Mouse (Mus musculus) limb, embryonic 10.5 days (tissue): ENCODE results near the gene Spdl1. TPM values are rescaled to one million over a fixed set of nuclear protein-coding genes. Genes with fewer than 3 reads are reported as not detected.

Source experiments
- DNase-seq: peaks from one replicate; pipeline ENCODE4 v3.0.0-alpha.2; 2017; ENCODE audit warnings: low spot score
- H3K27ac ChIP-seq: fragments of 300-500 bp; sonication (generic); 2 replicates; pipeline ENCODE4 v1.5.1; 2016; ENCODE audit warnings: mild to moderate bottlenecking
- H3K27me3 ChIP-seq: fragments of 300-500 bp; sonication (generic); 2 replicates; pipeline ENCODE4 v1.6.1; 2016; ENCODE audit warnings: low read depth, mild to moderate bottlenecking; ENCODE audit not compliant: poor library complexity, severe bottlenecking
- H3K36me3 ChIP-seq: fragments of 300-500 bp; sonication (generic); 2 replicates; pipeline ENCODE4 v1.6.1; 2016; ENCODE audit warnings: mild to moderate bottlenecking, moderate library complexity
- H3K4me1 ChIP-seq: fragments of 300-500 bp; sonication (generic); 2 replicates; pipeline ENCODE4 v1.6.1; 2016
- H3K4me3 ChIP-seq: fragments of 300-500 bp; sonication (generic); 2 replicates; pipeline ENCODE4 v1.5.1; 2016; ENCODE audit warnings: mild to moderate bottlenecking, moderate library complexity
- H3K9me3 ChIP-seq: fragments of 300-500 bp; sonication (generic); replicated peaks from 2 replicates; pipeline ENCODE4 v1.6.1; 2016; ENCODE audit warnings: mild to moderate bottlenecking
- WGBS: fragments of 180-500 bp; shearing (Covaris S2); methylation state at CpG from one replicate; pipeline ENCODE4 v1.1.7; 2016; 5-methylcytosine and 5-hydroxymethylcytosine counted together
- polyA plus RNA-seq: library from polyadenylated mRNA; unstranded; fragments of >200 nt; fragmentation: Nextera tagmentation; extraction: Ambion mirVana; gene quantifications from 2 replicates; pipeline ENCODE4 v1.2.1, GENCODE M21; 2016

The Spdl1 gene
- polyA plus RNA-seq, 1 experiment from 2014 or later, result 33.9 TPM

- Histone ChIP-seq H3K4me1 (peaks cover 4% of the 10 kb centered on the region; the same call in 1 of the 2 replicates), H3K4me3 (no peak overlapping the region), H3K9me3 (no peaks in the 10 kb centered on the region), H3K27me3 (no peaks in the 10 kb centered on the region), H3K27ac (no peak overlapping the region), H3K36me3 (no peaks in the 10 kb centered on the region)
- no peak for DNase-seq
Observed at GRCm38 (mm10) chr11:34784864-34785263, 48.6 kb downstream of the Spdl1 start.

DNA sequence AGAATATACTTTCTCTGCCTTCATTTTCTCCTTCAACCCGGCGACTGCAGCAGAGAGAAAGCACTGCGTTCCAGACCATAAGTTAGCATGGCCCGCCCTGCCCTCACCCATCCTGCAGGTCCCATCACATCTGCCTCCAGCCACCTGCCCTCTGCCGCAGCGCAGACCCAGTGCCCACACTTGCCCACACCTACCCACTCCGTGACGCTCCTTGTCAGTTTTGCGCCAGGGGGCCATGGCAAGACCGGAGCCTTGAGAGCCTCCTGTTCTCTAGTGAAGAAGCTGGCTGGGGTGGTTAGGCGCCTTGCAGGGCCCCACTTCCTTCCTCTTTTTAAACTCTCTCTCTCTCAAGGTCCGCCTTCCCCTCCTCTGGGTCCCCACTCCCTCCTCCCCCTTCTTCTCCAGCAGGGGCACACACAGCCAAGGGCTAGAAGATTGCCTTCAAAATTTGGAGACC lies 49.8 kb downstream of the Spdl1 start, which contains the start of gene Dock2:
Dock2 (minus strand) TSS at position 306 of the 457 bp plus-strand sequence.
- 92% methylated on average over 12 of the region's 12 CpGs for WGBS
- H3K36me3 ChIP-seq, result no peaks in the 10 kb centered on the region
- no peaks in the 10 kb centered on the region for H3K9me3 ChIP-seq
- H3K4me3 ChIP-seq, result no peak within 1 kb of the TSS
- H3K27ac ChIP-seq, result no peak within 1 kb of the TSS
- DNase-seq, result no peak
- no peaks in the 10 kb centered on the region for H3K27me3 ChIP-seq
- peaks cover 4% of the 10 kb centered on the region; the same call in 1 of the 2 replicates for H3K4me1 ChIP-seq

DNA sequence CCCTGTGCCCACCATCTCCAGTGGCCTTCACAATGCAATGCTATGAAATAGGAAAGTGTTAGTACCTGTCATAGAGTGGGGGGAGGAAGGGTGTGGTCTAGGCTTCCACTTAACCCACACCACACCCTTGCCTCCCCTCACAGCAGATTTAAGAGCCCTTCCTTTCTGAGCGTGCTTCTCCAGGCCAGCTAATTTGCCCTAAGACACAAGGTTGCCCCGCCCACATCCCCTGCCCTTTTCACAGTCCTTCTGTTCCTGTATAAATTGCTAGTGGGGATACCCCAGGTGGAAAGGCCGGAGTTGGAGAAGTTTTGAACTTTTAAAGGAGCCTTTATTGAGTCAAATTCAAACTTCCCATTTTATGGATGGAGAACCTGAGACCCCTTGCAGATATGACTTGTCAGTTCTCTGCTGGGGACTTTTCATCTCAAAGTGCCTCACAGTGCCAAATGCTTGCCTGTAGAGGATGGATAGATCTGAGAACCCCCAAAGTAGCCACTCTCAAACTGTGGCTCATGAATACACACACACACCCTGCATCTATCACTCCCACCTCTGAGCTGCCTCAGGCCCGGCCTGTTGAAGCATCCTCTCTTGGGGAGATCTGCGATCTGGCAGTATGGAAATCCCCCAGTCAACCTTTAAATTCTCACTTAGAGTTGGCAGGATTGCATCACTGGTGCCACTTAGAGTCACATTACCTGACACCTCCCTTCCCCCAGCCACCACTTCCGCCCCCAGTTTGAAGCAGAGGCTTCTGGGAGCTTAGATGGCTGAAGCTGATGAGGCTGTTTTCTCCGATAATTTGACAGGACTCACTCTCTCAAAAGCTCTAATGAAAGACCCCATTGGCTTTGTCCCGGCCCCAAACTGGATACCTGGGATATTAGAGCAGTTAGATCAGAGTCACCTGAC lies 50.7 kb downstream of the Spdl1 start:
- DNase-seq, result no peak
- Histone ChIP-seq H3K4me3 (no peak overlapping the region), H3K27ac (no peak overlapping the region), H3K27me3 (no peaks in the 10 kb centered on the region), H3K36me3 (no peaks in the 10 kb centered on the region), H3K4me1 (peaks cover 4% of the 10 kb centered on the region; the same call in 1 of the 2 replicates), H3K9me3 (no peaks in the 10 kb centered on the region)
- whole genome bisulfite sequencing, result 76% methylated on average over 8 of the region's 8 CpGs

GRCm38 (mm10) chr11:34780786-34781185 lies 52.7 kb downstream of the Spdl1 start:
- no peak overlapping the region for H3K27ac ChIP-seq
- no peaks in the 10 kb centered on the region for H3K9me3 ChIP-seq
- no peak overlapping the region for H3K4me3 ChIP-seq
- 85% methylated on average over 2 of the region's 2 CpGs for WGBS
- no peaks in the 10 kb centered on the region for H3K36me3 ChIP-seq
- H3K4me1 ChIP-seq, result peaks cover 4% of the 10 kb centered on the region; the same call in 1 of the 2 replicates
- no peak for DNase-seq
- H3K27me3 ChIP-seq, result no peaks in the 10 kb centered on the region

GRCm38 (mm10) chr11:34779966-34780365 lies 53.5 kb downstream of the Spdl1 start:
- H3K4me3 ChIP-seq, result no peak overlapping the region
- no peaks in the 10 kb centered on the region for H3K36me3 ChIP-seq
- no peak for DNase-seq
- H3K27ac ChIP-seq, result no peak overlapping the region
- 89% methylated on average over 4 of the region's 4 CpGs for WGBS
- peaks cover 4% of the 10 kb centered on the region; the same call in 1 of the 2 replicates for H3K4me1 ChIP-seq
- H3K9me3 ChIP-seq, result no peaks in the 10 kb centered on the region
- no peaks in the 10 kb centered on the region for H3K27me3 ChIP-seq

DNA sequence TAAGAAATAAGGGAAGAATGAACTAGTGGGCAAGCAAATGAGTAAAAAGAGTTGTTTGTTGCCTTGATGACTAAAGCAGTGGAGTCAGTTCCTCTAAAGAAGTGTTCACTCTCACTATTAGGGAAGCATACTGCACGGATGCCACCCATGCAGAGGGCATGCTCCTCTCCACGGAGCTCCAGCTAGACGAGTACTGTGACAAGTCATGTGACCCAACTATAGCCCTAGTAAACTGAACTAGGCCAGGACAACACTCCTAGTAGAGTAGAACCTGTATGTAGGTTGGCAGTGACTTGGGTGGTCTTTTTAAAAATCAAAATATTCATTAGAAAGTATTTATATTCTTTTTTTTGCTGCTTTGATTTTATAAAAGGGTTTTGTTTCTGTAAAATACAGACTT lies 55.1 kb downstream of the Spdl1 start:
- Histone ChIP-seq H3K4me3 (no peak overlapping the region), H3K9me3 (no peaks in the 10 kb centered on the region), H3K36me3 (no peaks in the 10 kb centered on the region), H3K4me1 (0 out of 2 replicates have a peak, but pooled peaks cover under 1% of the 10 kb centered on the region), H3K27me3 (no peaks in the 10 kb centered on the region), H3K27ac (no peak overlapping the region)
- no peak for DNase-seq
- WGBS, result 84% methylated on average over 3 of the region's 3 CpGs

DNA sequence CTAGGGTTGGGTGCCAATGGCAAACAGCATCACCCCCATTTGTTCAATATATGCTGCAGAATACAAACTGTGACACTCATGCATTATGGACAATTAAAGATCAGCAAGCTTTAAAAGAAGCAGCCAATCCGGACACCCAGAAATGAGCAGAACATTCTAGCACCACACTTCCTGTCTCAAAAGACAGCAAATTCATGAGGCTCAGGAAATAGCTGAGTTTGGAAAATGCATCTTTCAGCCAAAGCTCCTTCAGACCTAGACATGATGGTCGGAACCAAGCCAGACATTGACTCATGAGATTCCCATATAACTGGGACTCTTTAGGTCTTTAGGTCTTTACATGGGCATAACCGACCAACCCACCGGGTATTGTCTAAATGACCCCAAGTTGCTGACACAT lies 55.9 kb downstream of the Spdl1 start:
- H3K27ac ChIP-seq, result no peak overlapping the region
- no peaks in the 10 kb centered on the region for H3K4me1 ChIP-seq
- WGBS, result 87% methylated on average over 4 of the region's 4 CpGs
- no peaks in the 10 kb centered on the region for H3K36me3 ChIP-seq
- H3K27me3 ChIP-seq, result no peaks in the 10 kb centered on the region
- H3K9me3 ChIP-seq, result no peaks in the 10 kb centered on the region
- DNase-seq, result no peak
- no peak overlapping the region for H3K4me3 ChIP-seq

- Histone ChIP-seq H3K9me3 (no peaks in the 10 kb centered on the region), H3K4me1 (no peaks in the 10 kb centered on the region), H3K27me3 (no peaks in the 10 kb centered on the region), H3K27ac (no peak overlapping the region), H3K36me3 (no peaks in the 10 kb centered on the region), H3K4me3 (no peak overlapping the region)
- no peak for DNase-seq
- 83% methylated on average over 2 of the region's 2 CpGs for WGBS
Observed at GRCm38 (mm10) chr11:34776054-34776453, 57.4 kb downstream of the Spdl1 start.

GRCm38 (mm10) chr11:34774636-34775035 lies 58.8 kb downstream of the Spdl1 start:
- H3K27ac ChIP-seq, result no peak overlapping the region
- no peaks in the 10 kb centered on the region for H3K9me3 ChIP-seq
- no peaks in the 10 kb centered on the region for H3K4me1 ChIP-seq
- DNase-seq, result no peak
- H3K36me3 ChIP-seq, result no peaks in the 10 kb centered on the region
- 84% methylated on average over 2 of the region's 2 CpGs for WGBS
- H3K27me3 ChIP-seq, result no peaks in the 10 kb centered on the region
- no peak overlapping the region for H3K4me3 ChIP-seq

DNA sequence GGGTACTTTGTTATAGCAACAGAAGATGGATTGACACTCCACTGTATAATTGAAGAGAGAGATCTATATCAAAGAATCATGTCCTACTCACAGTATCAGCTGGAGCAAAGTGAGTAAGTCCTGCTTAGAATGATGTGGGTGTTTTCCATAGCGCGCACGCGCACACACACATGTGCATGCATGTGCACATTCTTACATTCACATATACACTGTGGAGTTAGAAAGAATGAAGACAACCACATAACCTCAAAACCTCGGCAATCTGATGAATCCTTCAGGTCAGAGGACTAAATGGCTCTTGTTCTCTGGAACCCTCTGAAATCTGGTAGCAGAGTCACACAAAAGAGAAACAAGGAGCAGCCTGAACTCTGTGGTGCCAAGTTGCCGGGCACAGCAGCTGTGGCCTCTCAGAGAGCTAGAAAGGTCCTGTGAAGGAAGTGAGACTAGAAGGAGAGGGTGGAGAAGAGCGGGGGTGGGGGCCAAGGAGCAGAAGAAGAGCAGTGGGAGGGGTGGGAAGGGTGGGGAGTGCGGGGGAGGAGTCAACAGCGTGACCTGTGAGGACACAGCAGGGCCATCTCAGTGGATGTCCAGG lies 60.0 kb downstream of the Spdl1 start:
- Histone ChIP-seq H3K4me1 (no peaks in the 10 kb centered on the region), H3K27ac (no peak overlapping the region), H3K9me3 (no peaks in the 10 kb centered on the region), H3K4me3 (no peak overlapping the region), H3K36me3 (no peaks in the 10 kb centered on the region), H3K27me3 (no peaks in the 10 kb centered on the region)
- 92% methylated on average over 9 of the region's 9 CpGs for WGBS
- no peak for DNase-seq

GRCm38 (mm10) chr11:34771221-34771986 lies 62.0 kb downstream of the Spdl1 start:
- DNase-seq, result no peak
- no peak overlapping the region for H3K27ac ChIP-seq
- H3K27me3 ChIP-seq, result no peaks in the 10 kb centered on the region
- H3K9me3 ChIP-seq, result no peaks in the 10 kb centered on the region
- WGBS, result 74% methylated on average over 12 of the region's 12 CpGs
- H3K36me3 ChIP-seq, result no peaks in the 10 kb centered on the region
- no peak overlapping the region for H3K4me3 ChIP-seq
- H3K4me1 ChIP-seq, result no peaks in the 10 kb centered on the region

GRCm38 (mm10) chr11:34770666-34771065 lies 62.8 kb downstream of the Spdl1 start:
- no peaks in the 10 kb centered on the region for H3K9me3 ChIP-seq
- 76% methylated on average over 4 of the region's 4 CpGs for WGBS

More at GRCm38 (mm10) chr11:34770666-34771065, 62.8 kb downstream of the Spdl1 start:
- DNase-seq, result no peak
- Histone ChIP-seq H3K27ac (no peak overlapping the region), H3K4me3 (no peak overlapping the region), H3K36me3 (no peaks in the 10 kb centered on the region), H3K4me1 (no peaks in the 10 kb centered on the region), H3K27me3 (no peaks in the 10 kb centered on the region)
